Mouse (Mus musculus) E14TG2a.4 (cell line): ENCODE results near the gene Tulp3.

Source experiments
- CTCF ChIP-seq: conservative IDR thresholded peaks from 2 replicates; pipeline ENCODE4 v1.5.1; 2014; ENCODE audit warnings: low read length
- POU5F1 ChIP-seq: IDR thresholded peaks from 2 replicates; pipeline ENCODE4 v1.6.1; 2014; ENCODE audit warnings: low read length, borderline replicate concordance

GRCm38 (mm10) chr6:128362381-128363006 lies 6.8 kb upstream of the Tulp3 start, which contains the start of the genes Rhno1 and Foxm1:
- TF ChIP-seq CTCF (no peak), POU5F1 (no peak)
